Mouse (Mus musculus) ES-E14 (cell line): ENCODE data around the gene Nectin1. TPM values are rescaled to one million over a fixed set of nuclear protein-coding genes. Genes with fewer than 3 reads are reported as not detected.
A peak's percentile ranks its signal among the peaks of the same experiment; 100 is the strongest.

Experiments used
- DNase-seq: peaks from one replicate; pipeline ENCODE4 v3.0.0-alpha.2; 2013; ENCODE audit warnings: low read depth, low spot score
- H3K27ac ChIP-seq: 2 replicates; pipeline ENCODE4 v1.5.1; 2012; ENCODE audit warnings: low read depth, mild to moderate bottlenecking, low read length, moderate library complexity, mixed read lengths; ENCODE audit not compliant: poor library complexity, insufficient read depth, severe bottlenecking
- H3K36me3 ChIP-seq: 2 replicates; pipeline ENCODE4 v1.6.1; 2012; ENCODE audit warnings: mild to moderate bottlenecking, low read length, moderate library complexity, mixed read lengths; ENCODE audit not compliant: control insufficient read depth, poor library complexity, insufficient read depth, severe bottlenecking
- H3K4me1 ChIP-seq, 2 experiments: fragments of 150-350 bp in 1 of 2; sonication (generic) in 1 of 2; 2 replicates each; pipeline ENCODE4 v1.6.1; 2012; ENCODE audit warnings: low read length in 2 of 2, mild to moderate bottlenecking in 1 of 2, mixed read lengths in 1 of 2; ENCODE audit not compliant: control insufficient read depth in 2 of 2, insufficient read depth in 2 of 2, poor library complexity in 1 of 2
- H3K4me3 ChIP-seq, 2 experiments: fragments of 150-350 bp in 1 of 2; sonication (generic) in 1 of 2; 2 replicates each; pipeline ENCODE4 v1.5.1; 2012; ENCODE audit warnings: low read length in 2 of 2, low read depth in 1 of 2, mild to moderate bottlenecking in 1 of 2, mixed read lengths in 1 of 2; ENCODE audit not compliant: insufficient read depth in 1 of 2, poor library complexity in 1 of 2, severe bottlenecking in 1 of 2
- H3K9ac ChIP-seq: 2 replicates; pipeline ENCODE4 v1.6.1; 2012; ENCODE audit warnings: low read depth, mild to moderate bottlenecking, low read length, mixed read lengths; ENCODE audit not compliant: poor library complexity, insufficient read depth, severe bottlenecking
- H3K9me3 ChIP-seq: fragments of 150-350 bp; sonication (generic); 2 replicates; pipeline ENCODE4 v1.6.1; 2012; ENCODE audit warnings: low read depth, mild to moderate bottlenecking, low read length; ENCODE audit not compliant: control insufficient read depth, insufficient read depth
- CHD2 ChIP-seq: IDR thresholded peaks from 2 replicates; pipeline ENCODE4 v1.6.1; 2014; ENCODE audit warnings: mild to moderate bottlenecking, low read depth, low read length, inconsistent platforms
- HCFC1 ChIP-seq: IDR thresholded peaks from 2 replicates; pipeline ENCODE4 v1.6.1; 2012; ENCODE audit warnings: low read length, inconsistent platforms, borderline replicate concordance; ENCODE audit not compliant: insufficient read depth
- MAFK ChIP-seq: IDR thresholded peaks from 2 replicates; pipeline ENCODE4 v1.6.1; 2014; ENCODE audit warnings: mild to moderate bottlenecking, low read depth, low read length, inconsistent platforms; ENCODE audit not compliant: insufficient read depth
- ZC3H11A ChIP-seq: IDR thresholded peaks from 2 replicates; pipeline ENCODE4 v1.6.1; 2012; ENCODE audit warnings: low read depth, mild to moderate bottlenecking, inconsistent platforms, low read length, borderline replicate concordance
- ZNF384 ChIP-seq: IDR thresholded peaks from 2 replicates; pipeline ENCODE4 v1.6.1; 2012; ENCODE audit warnings: low read depth, low read length, inconsistent platforms
- in situ Hi-C, 2 experiments: fragments of 600-800 bp; cut with MboI; formaldehyde crosslinking; loops; one replicate each; pipeline ENCODE4 v1.15.1; 2025; ENCODE audit warnings: low sequenced_read_pairs in 2 of 2, inconsistent platforms in 1 of 2; ENCODE audit not compliant: unreplicated experiment in 2 of 2
- total RNA-seq: library from RNA; depleted of rRNA; stranded (reverse); fragments of 300-350 nt; gene quantifications from 2 replicates; pipeline ENCODE4 v1.2.3, GENCODE M21; 2012

Gene Nectin1
- total RNA-seq, 1 experiment: 12.9 TPM

GRCm38 (mm10) chr9:43741277-43741676, 2.5 kb upstream of the Nectin1 start:
- TF ChIP-seq ZNF384 (no peak), ZC3H11A (no peak), CHD2 (no peak), MAFK (no peak), HCFC1 (no peak)
- in situ Hi-C loops: no loop called here
- DNase-seq: no peak
- H3K9me3 ChIP-seq: no peaks in the 10 kb centered on the region
- H3K27ac ChIP-seq: no peak overlapping the region
- no peak overlapping the region for H3K4me3 ChIP-seq
- H3K36me3 ChIP-seq: no peaks in the 10 kb centered on the region
- peaks cover 8 to 31% of the 10 kb centered on the region in 2 experiments for H3K4me1 ChIP-seq
- H3K9ac ChIP-seq: no peak overlapping the region

- Histone ChIP-seq H3K27ac (no peak overlapping the region), H3K36me3 (no peaks in the 10 kb centered on the region), H3K9ac (no peak overlapping the region), H3K9me3 (no peaks in the 10 kb centered on the region), H3K4me1 (peaks cover 5 to 31% of the 10 kb centered on the region in 2 experiments), H3K4me3 (no peak overlapping the region)
- TF ChIP-seq CHD2 (no peak), ZNF384 (no peak), HCFC1 (no peak), ZC3H11A (no peak), MAFK (no peak)
- in situ Hi-C loops: no loop called here
- DNase-seq: no peak
Measured at GRCm38 (mm10) chr9:43742066-43742465, 1.7 kb upstream of the Nectin1 start.

- no peak overlapping the region; the same call in 1 of the 2 replicates for H3K27ac ChIP-seq
- in situ Hi-C loops: no loop called here
- H3K9me3 ChIP-seq: no peaks in the 10 kb centered on the region
- peaks cover 4 to 33% of the 10 kb centered on the region in 2 experiments; a peak in 3 of 4 replicates for H3K4me1 ChIP-seq
- no peaks in the 10 kb centered on the region; the same call in 1 of the 2 replicates for H3K36me3 ChIP-seq
- no peak for DNase-seq
- TF ChIP-seq ZNF384: no peak
- no peak for TF ChIP-seq HCFC1
- TF ChIP-seq CHD2: no peak
- no peak for TF ChIP-seq ZC3H11A
- TF ChIP-seq MAFK: no peak
- peak overlapping the region; percentile 20; the same call in 1 of the 2 replicates for H3K9ac ChIP-seq
- peak overlapping the region; percentile 79 to 86 for H3K4me3 ChIP-seq
Measured at GRCm38 (mm10) chr9:43742902-43743646, 710 bp upstream of the Nectin1 start.

GRCm38 (mm10) chr9:43744138-43744981, 576 bp downstream of the Nectin1 start:
- no peak for TF ChIP-seq HCFC1
- no peak for TF ChIP-seq CHD2
- TF ChIP-seq ZNF384: no peak
- no peak for TF ChIP-seq ZC3H11A
- no peak for TF ChIP-seq MAFK
- no peak for DNase-seq
- Histone ChIP-seq H3K9me3 (no peaks in the 10 kb centered on the region), H3K4me1 (peaks cover 4 to 28% of the 10 kb centered on the region in 2 experiments; a peak in 3 of 4 replicates), H3K9ac (peak overlapping the region; percentile 85), H3K36me3 (no peaks in the 10 kb centered on the region; the same call in 1 of the 2 replicates), H3K27ac (no peak overlapping the region), H3K4me3 (peak overlapping the region; percentile 79 to 86)
- in situ Hi-C loops: no loop called here
